Mouse (Mus musculus): ENCODE measurements at regions not wholly inside any gene's neighbourhood (a gene's known extent, or its start where the extent isn't known, plus 50 kb on each side); places are given as distances from the start of the nearest gene placed in this dataset.
"Not testable (repeated sequence)": the region's sequence is repeated elsewhere in the genome, so short reads cannot be mapped to it uniquely, and the experiment has no call there.

GRCm38 (mm10) chr9:94131367-94131766 is 406.5 kb downstream of the 1190002N15Rik start:
- no peak for DNase-seq (ENCODE audit: low spot score in 2 of 2)

- no peak for DNase-seq (ENCODE audit: low spot score in 2 of 2)
Observed at GRCm38 (mm10) chr9:94116961-94117360, 420.9 kb downstream of the 1190002N15Rik start.

- not testable (repeated sequence) for DNase-seq (ENCODE audit: low spot score in 2 of 2)
Observed at GRCm38 (mm10) chr9:94107701-94108100, 430.2 kb downstream of the 1190002N15Rik start.

- DNase-seq (ENCODE audit: low spot score in 2 of 2) = no peak
Observed at GRCm38 (mm10) chr9:94104669-94105068, 433.2 kb downstream of the 1190002N15Rik start.

GRCm38 (mm10) chr9:94101958-94102357 is 435.9 kb downstream of the 1190002N15Rik start:
- DNase-seq (ENCODE audit: low spot score in 2 of 2) = no peak

GRCm38 (mm10) chr9:94094800-94095199 is 443.1 kb downstream of the 1190002N15Rik start:
- DNase-seq (ENCODE audit: low spot score in 2 of 2) = no peak

- no peak for DNase-seq (ENCODE audit: low spot score in 2 of 2)
Observed at GRCm38 (mm10) chr9:94091658-94092225, 446.1 kb downstream of the 1190002N15Rik start.

GRCm38 (mm10) chr9:94089759-94090158 is 448.1 kb downstream of the 1190002N15Rik start:
- DNase-seq (ENCODE audit: low spot score in 2 of 2) = no peak

- no peak for DNase-seq (ENCODE audit: low spot score in 2 of 2)
Observed at GRCm38 (mm10) chr9:94083629-94084411, 454.1 kb downstream of the 1190002N15Rik start.

GRCm38 (mm10) chr9:94074904-94075303 is 463.0 kb downstream of the 1190002N15Rik start:
- DNase-seq (ENCODE audit: low spot score in 2 of 2) = no peak

- DNase-seq (ENCODE audit: low spot score in 2 of 2) = no peak
Observed at GRCm38 (mm10) chr9:94067121-94067520, 470.8 kb downstream of the 1190002N15Rik start.

GRCm38 (mm10) chr9:94053229-94053628 is 484.7 kb downstream of the 1190002N15Rik start:
- DNase-seq (ENCODE audit: low spot score in 2 of 2) = no peak

GRCm38 (mm10) chr9:94047845-94048244 is 490.0 kb downstream of the 1190002N15Rik start:
- no peak for DNase-seq (ENCODE audit: low spot score in 2 of 2)

GRCm38 (mm10) chr9:94045462-94046126 is 492.3 kb downstream of the 1190002N15Rik start:
- DNase-seq (ENCODE audit: low spot score in 2 of 2) = no peak

- no peak for DNase-seq (ENCODE audit: low spot score in 2 of 2)
Observed at GRCm38 (mm10) chr9:94023761-94024160, 514.1 kb downstream of the 1190002N15Rik start.

GRCm38 (mm10) chr9:94021293-94021903 is 516.5 kb downstream of the 1190002N15Rik start:
- no peak for DNase-seq (ENCODE audit: low spot score in 2 of 2)

- no peak for DNase-seq (ENCODE audit: low spot score in 2 of 2)
Observed at GRCm38 (mm10) chr9:94016747-94017487, 521.0 kb downstream of the 1190002N15Rik start.

- DNase-seq (ENCODE audit: low spot score in 2 of 2) = no peak
Observed at GRCm38 (mm10) chr9:93992216-93992615, 545.7 kb downstream of the 1190002N15Rik start.

- no peak for DNase-seq (ENCODE audit: low spot score in 2 of 2)
Observed at GRCm38 (mm10) chr9:93991141-93991540, 546.7 kb downstream of the 1190002N15Rik start.

- no peak for DNase-seq (ENCODE audit: low spot score in 2 of 2)
Observed at GRCm38 (mm10) chr9:93981136-93981535, 556.7 kb downstream of the 1190002N15Rik start.

- DNase-seq (ENCODE audit: low spot score in 2 of 2) = no peak
Observed at GRCm38 (mm10) chr9:93969691-93970284, 568.1 kb downstream of the 1190002N15Rik start.
